Mouse (Mus musculus) heart, postnatal 0 days (tissue): ENCODE measurements around the gene Prrc2a.

Experiments used
- CTCF ChIP-seq: IDR thresholded peaks from 2 replicates; pipeline ENCODE4 v1.5.1; 2016; ENCODE audit warnings: antibody characterized with exemption, control low read depth, low read depth
- EP300 ChIP-seq: IDR thresholded peaks from 2 replicates; pipeline ENCODE4 v1.6.1; 2016; ENCODE audit warnings: antibody characterized with exemption, low read depth

DNA sequence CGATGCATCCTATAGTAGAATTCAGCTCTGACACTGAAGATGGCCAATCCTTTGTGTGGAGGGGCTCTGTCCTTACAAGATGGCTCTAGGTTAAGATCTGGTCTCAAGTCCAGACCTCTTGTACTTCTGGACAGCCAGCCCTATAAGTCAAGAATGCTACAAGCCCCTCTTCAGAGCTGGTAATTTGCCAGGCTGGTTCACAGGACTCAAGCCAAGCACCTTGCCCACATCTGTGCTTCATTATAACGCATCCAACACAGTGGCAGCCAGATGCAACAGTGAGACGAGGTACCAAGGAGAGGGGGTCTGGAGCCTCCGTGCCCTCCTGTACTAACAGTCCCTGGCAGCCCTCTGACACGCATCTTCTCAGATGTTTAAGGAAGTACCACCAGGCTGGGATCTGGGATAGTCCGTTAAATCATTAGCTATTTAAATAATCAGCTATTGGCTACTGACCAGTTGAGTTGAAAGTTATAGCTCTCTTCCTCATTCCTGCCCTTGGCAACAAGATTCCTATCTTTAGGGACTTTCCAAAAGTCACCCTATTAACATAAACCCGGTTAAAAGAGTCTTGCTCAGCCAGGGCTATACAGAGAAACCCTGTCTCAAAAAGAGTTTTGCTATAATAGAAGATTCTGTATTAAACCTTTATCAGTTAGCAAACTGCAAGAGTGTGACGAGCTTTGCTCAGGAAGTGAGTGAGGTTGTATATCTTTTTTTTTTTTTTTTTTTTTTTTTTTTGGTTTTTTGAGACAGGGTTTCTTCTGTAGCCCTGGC lies 9.7 kb upstream of the Prrc2a start:
- TF ChIP-seq EP300 (no peak), CTCF (no peak)
